Mouse (Mus musculus) neutrophil, adult 5-6 weeks (primary cell): ENCODE data around the gene Polr2l. TPM values are rescaled to one million over a fixed set of nuclear protein-coding genes. Genes with fewer than 3 reads are reported as not detected.
A peak's percentile ranks its signal among the peaks of the same experiment; 100 is the strongest.

Source experiments
- ATAC-seq: fragments of 151-379, 151-347 bp; 2 replicates; pipeline ENCODE4 v1.8.0; 2017; ENCODE audit warnings: mild to moderate bottlenecking, moderate TSS enrichment; ENCODE audit not compliant: insufficient number of reproducible peaks, poor library complexity, low FRiP score, severe bottlenecking; ENCODE audit errors: extremely low read depth
- total RNA-seq: library from RNA; stranded (forward); fragments of 200-1000 nt; gene quantifications from 2 replicates; pipeline ENCODE4 v1.2.3, GENCODE M21; 2017

Polr2l gene
- total RNA-seq, 1 experiment from 2014 or later, result 10.5 TPM

- no peak for ATAC-seq
These were observed 11.3 kb upstream of the Polr2l start for GRCm38 (mm10) chr7:141486239-141486638.

GRCm38 (mm10) chr7:141485606-141486005 lies 10.7 kb upstream of the Polr2l start:
- no peak for ATAC-seq

GRCm38 (mm10) chr7:141485186-141485585 lies 10.3 kb upstream of the Polr2l start:
- no peak for ATAC-seq

GRCm38 (mm10) chr7:141484186-141485120 lies 9.5 kb upstream of the Polr2l start:
- ATAC-seq, result no peak

GRCm38 (mm10) chr7:141483114-141483653 lies 8.3 kb upstream of the Polr2l start:
- ATAC-seq, result no peak

GRCm38 (mm10) chr7:141482531-141483024 lies 7.6 kb upstream of the Polr2l start:
- ATAC-seq, result no peak

- ATAC-seq, result no peak
These were observed 6.8 kb upstream of the Polr2l start for GRCm38 (mm10) chr7:141481498-141482401.

GRCm38 (mm10) chr7:141480842-141481497 lies 6.0 kb upstream of the Polr2l start:
- ATAC-seq, result peak; percentile 82

GRCm38 (mm10) chr7:141478270-141478748 lies 3.4 kb upstream of the Polr2l start:
- no peak for ATAC-seq

GRCm38 (mm10) chr7:141477578-141478269 lies 2.8 kb upstream of the Polr2l start:
- ATAC-seq, result no peak

- ATAC-seq, result no peak
These were observed 2.0 kb upstream of the Polr2l start for GRCm38 (mm10) chr7:141476981-141477370.

GRCm38 (mm10) chr7:141476226-141476980 lies 1.5 kb upstream of the Polr2l start:
- no peak for ATAC-seq

- ATAC-seq, result no peak
These were observed 850 bp upstream of the Polr2l start for GRCm38 (mm10) chr7:141475805-141476158.

- ATAC-seq, result no peak
These were observed 772 bp downstream of the Polr2l start for GRCm38 (mm10) chr7:141474160-141474559.

- no peak for ATAC-seq
These were observed 2.2 kb downstream of the Polr2l start for GRCm38 (mm10) chr7:141472763-141473162.

GRCm38 (mm10) chr7:141472226-141472625 lies 2.7 kb downstream of the Polr2l start:
- no peak for ATAC-seq

GRCm38 (mm10) chr7:141471236-141471635 lies 3.7 kb downstream of the Polr2l start:
- no peak for ATAC-seq

- no peak for ATAC-seq
These were observed 4.3 kb downstream of the Polr2l start for GRCm38 (mm10) chr7:141470637-141470944.
